Mouse (Mus musculus) splenic B cell, adult 2 months (primary cell): ENCODE data around the gene Osbp2.

Source experiments
- DNase-seq: peaks from one replicate; pipeline ENCODE4 v3.0.0-alpha.2; 2011; ENCODE audit warnings: low read depth, low spot score
- H3K27me3 ChIP-seq: 2 replicates; pipeline ENCODE4 v1.6.1; 2012; ENCODE audit warnings: mild to moderate bottlenecking, low read length, moderate library complexity, mixed read lengths; ENCODE audit not compliant: control insufficient read depth, poor library complexity, insufficient read depth, severe bottlenecking
- H3K36me3 ChIP-seq: 2 replicates; pipeline ENCODE4 v1.6.1; 2012; ENCODE audit warnings: mild to moderate bottlenecking, low read length, moderate library complexity, mixed read lengths; ENCODE audit not compliant: control insufficient read depth, poor library complexity, insufficient read depth, severe bottlenecking

The Osbp2 gene

DNA sequence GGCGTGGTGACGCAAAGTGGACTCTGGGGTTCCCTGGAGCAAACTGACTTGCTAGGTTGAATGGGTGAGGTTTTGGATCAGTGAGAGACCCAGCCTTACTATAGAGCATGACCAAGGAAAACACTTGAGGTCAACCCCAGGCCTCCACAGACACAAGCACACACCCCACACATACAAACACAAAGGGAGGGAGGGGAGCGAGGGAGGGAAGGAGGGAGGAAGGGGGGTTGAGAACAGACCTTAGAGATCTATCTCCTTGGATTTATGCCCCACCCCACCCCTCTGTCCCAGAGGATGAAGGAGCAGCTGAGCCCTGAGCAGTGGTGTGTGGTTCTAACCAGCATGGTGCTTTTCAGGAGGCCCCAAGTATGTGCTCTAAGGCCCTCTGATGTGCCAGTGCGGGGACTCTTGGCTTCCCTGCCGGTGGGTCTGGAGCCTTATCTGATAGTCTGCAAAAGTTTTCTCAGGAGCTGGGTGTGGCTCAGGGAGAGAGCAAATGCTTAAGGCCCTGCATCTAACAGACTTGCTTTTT is 12.9 kb downstream of the Osbp2 start:
- no peaks in the 10 kb centered on the region for H3K36me3 ChIP-seq
- no peaks in the 10 kb centered on the region for H3K27me3 ChIP-seq
- DNase-seq, result no peak

DNA sequence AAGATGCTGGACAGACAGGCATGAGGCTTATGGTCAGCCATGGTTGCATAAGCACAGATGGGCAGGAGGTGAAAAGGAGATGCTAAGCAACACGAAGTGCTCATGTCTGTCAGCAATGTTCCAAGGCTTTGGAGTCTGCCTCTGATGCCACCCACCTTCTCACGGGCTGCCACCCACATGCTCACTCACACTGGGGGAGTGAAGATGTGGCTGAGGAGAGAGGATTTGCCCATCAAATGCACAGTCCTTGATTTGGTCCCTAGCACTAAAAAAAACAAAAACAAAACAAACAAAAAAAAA is 13.4 kb downstream of the Osbp2 start:
- Histone ChIP-seq H3K36me3 (no peaks in the 10 kb centered on the region), H3K27me3 (no peaks in the 10 kb centered on the region)
- no peak for DNase-seq

DNA sequence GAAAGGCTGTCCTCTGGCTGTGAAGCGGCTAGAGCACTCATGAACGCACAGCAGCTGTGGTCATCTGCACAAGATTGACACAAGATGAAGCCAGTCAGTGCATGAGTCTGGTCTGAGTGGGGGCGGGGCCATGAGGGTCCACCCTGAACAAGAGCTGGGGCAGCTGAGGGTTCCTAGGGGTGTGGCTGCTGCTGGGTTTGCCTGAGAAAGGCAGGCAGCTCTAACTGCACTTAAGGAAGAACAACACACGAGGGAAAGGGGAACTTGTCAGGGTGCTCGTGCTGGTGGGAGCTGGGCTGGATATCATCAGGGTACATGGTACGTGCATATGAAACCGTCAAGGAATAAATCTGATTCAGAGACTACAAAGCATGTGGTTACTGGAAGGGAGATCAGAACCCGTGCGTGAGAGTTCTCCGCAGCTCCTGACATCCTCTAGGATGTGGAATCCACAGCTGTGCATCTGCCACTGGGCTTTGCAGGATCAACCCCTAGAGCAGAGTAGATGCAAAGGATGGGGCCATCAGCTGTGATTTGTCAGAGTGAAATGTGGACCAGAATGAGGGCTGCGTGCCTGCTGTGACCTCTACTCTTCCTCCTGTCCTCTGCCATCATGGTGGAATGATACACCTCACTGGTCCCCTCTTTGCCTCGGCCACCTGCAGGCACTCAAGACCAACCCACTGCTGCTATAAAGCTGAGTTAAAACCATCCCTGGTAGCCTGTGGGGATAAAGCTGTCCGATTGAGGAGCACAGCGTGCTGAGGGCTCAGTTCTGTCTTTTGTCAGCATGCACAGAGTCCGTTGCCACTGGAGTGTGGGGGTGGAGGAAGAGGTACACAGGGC is 14.0 kb downstream of the Osbp2 start:
- no peaks in the 10 kb centered on the region for H3K36me3 ChIP-seq
- no peaks in the 10 kb centered on the region for H3K27me3 ChIP-seq
- no peak for DNase-seq

GRCm38 (mm10) chr11:3846351-3846750 is 17.4 kb downstream of the Osbp2 start:
- Histone ChIP-seq H3K27me3 (no peaks in the 10 kb centered on the region), H3K36me3 (no peaks in the 10 kb centered on the region)
- DNase-seq, result no peak

GRCm38 (mm10) chr11:3843943-3844734 is 19.6 kb downstream of the Osbp2 start:
- Histone ChIP-seq H3K36me3 (no peaks in the 10 kb centered on the region), H3K27me3 (no peaks in the 10 kb centered on the region)
- no peak for DNase-seq

DNA sequence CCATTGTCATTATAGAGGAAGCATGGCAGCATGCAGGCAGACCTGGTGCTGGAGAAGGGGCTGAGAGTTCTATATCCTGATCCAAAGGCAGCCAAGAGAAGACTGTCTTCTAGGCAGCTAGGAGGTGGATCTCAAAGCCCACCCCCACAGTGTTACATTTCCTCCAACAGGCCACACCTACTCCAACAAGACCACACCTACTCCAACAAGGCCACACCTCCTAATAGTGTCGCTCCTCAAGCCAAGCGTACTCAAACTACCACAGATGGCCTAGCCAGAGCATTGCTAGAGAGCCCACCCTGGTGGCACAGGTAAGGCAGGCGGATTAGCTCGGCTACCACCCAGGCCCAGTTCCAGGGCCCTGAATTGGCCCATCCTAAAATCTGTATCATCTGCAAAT is 28.4 kb downstream of the Osbp2 start:
- H3K36me3 ChIP-seq, result no peaks in the 10 kb centered on the region
- no peak for DNase-seq

DNA sequence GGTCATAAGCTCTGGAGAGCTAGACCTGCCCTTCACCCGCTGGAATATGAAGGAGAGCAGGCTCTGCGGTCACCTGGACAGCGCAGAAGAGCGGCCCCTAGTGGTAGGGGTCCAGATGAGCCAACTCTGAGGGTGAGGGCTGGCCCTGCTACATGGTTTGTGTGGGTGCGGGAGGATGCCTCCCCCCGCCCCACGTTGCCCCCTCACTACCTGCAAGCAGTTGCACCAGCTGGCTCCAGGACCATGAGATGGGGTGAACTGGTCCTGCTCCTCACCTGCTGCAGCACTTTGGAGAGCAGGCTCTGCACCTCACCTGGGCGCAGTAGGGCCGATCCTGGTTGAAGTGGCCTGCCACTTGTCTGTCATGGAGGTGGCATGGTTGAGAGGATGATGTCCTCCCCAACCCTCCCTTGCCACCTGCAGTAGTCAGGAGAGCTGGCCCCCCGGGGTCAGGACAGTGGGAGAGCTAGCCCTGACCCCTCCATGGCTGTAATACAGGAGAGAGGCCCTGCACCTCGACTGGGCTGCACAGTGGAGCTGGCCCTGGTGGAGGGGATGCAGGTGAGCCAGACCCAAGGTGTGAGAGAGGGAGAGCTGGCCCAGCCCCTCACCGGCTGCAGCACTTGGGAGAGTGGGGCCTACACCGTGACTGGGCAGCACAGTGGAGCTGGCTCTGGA is 29.1 kb downstream of the Osbp2 start:
- DNase-seq, result peak; percentile 48
- no peaks in the 10 kb centered on the region for H3K27me3 ChIP-seq

More for the DNA sequence above, 28.4 kb downstream of the Osbp2 start:
- H3K27me3 ChIP-seq, result no peaks in the 10 kb centered on the region

DNA sequence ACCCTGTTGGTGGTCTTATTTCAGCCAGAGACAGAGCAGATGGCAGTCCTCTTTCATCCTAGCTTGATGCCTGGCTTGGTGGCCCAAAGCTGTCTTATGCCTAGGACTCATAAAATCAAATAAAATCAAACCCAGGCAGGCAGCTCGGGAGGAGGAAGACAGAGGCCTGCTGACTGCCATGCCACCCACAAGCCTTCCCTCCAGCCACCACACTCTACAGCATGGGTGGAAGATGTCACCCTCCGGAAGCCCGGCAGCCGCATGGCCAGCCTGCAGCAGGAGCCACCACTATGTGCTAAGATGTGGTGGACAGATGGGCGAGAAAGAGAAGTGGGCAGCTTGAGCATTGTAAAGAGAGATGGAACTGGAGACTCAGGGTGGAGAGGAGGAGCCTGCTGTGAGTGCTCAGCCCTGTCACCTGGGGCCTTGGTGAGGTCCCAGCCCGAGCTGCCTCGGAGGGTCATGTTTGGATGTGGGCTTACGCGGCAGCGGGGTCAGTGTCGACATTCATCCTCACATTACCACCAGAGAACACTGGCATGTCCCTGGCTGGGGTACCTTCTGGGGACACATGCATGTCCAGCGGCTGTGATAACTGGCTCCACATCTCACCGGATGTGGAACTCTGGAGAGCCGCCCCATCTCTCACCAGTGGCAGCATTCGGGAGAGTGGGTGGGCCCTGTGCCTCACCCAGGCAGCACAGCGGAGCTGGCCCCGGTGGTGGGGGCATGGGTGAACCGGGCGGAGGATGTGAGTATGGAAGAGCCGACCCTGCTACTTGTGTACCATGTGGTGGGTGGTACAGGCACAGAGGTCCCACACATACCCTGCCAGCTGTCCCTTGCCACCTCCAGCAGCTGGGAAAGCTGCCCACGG is 29.9 kb downstream of the Osbp2 start:
- H3K36me3 ChIP-seq, result no peaks in the 10 kb centered on the region
- H3K27me3 ChIP-seq, result no peaks in the 10 kb centered on the region

More for the DNA sequence above, 29.1 kb downstream of the Osbp2 start:
- H3K36me3 ChIP-seq, result no peaks in the 10 kb centered on the region

GRCm38 (mm10) chr11:3832193-3832901 is 31.4 kb downstream of the Osbp2 start:
- no peaks in the 10 kb centered on the region for H3K36me3 ChIP-seq
- no peaks in the 10 kb centered on the region for H3K27me3 ChIP-seq
- DNase-seq, result peak; percentile 28

More for the DNA sequence above, 29.9 kb downstream of the Osbp2 start:
- no peak for DNase-seq

DNA sequence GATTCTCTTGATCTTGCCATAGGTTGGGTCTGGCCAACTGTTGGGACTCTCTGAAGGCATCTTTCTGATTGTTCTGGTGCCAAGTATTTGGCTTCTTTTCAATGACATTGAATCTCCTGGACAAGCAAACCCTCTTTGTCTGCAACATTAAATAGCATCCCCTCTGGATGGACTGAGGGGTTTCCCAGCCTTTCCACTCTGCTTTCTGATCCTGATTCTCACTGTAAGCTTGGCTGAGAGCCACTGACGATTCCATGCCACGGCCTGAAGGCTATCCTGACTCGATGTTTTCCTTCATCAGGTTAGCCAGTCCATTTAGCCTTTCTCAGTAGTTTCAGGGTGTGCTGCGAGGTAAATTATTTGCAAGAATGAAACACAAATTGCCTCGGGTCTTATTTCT is 34.0 kb downstream of the Osbp2 start:
- DNase-seq, result no peak
- Histone ChIP-seq H3K27me3 (no peaks in the 10 kb centered on the region), H3K36me3 (no peaks in the 10 kb centered on the region)

DNA sequence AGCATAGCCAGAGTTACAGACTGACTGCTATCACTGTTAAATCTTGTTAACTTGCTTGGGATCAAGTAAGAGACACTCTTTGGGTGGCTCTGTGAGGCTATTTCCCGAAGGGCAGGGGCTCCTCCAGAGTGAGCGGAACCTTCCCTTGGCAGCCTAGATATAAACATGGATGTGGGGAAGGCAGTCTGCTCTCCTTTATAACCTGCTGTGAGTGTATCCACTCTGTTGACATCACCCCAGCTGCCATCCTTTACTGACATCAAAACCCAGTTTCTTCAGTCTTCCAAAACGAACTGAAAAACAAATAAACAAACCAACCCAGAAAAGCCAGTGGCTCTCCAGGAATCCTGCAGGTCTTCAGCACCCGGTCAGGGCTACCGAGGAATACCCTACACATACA is 39.6 kb downstream of the Osbp2 start:
- no peak for DNase-seq
- no peaks in the 10 kb centered on the region for H3K27me3 ChIP-seq
- H3K36me3 ChIP-seq, result no peaks in the 10 kb centered on the region

GRCm38 (mm10) chr11:3823378-3823777 is 40.3 kb downstream of the Osbp2 start:
- DNase-seq, result no peak
- Histone ChIP-seq H3K36me3 (no peaks in the 10 kb centered on the region), H3K27me3 (no peaks in the 10 kb centered on the region)

- no peak for DNase-seq
- Histone ChIP-seq H3K27me3 (no peaks in the 10 kb centered on the region), H3K36me3 (no peaks in the 10 kb centered on the region)
Measured at GRCm38 (mm10) chr11:3817986-3818758, 45.5 kb downstream of the Osbp2 start.
